Mouse (Mus musculus) adrenal gland, postnatal 4 days (tissue): Measurements from ENCODE around the gene Nfam1. TPM values are rescaled to one million over a fixed set of nuclear protein-coding genes. Genes with fewer than 3 reads are reported as not detected.

Source experiments
- DNase-seq, 2 experiments: peaks; one replicate each; pipeline ENCODE4 v3.0.0; 2021 to 2022; ENCODE audit warnings: low spot score in 2 of 2, mixed read lengths in 2 of 2
- microRNA-seq: library from miRNA; unstranded; fragments of <30 nt; microRNA quantifications from one replicate; pipeline ENCODE4 v1.2.0, GENCODE M21; 2021
- total RNA-seq, 2 experiments: library from RNA; stranded (reverse); gene quantifications; 2 replicates each; pipeline ENCODE4 v1.2.3; 2021

Gene Nfam1
- total RNA-seq, 2 experiments from 2014 or later: 3.2 to 4.7 TPM

DNA sequence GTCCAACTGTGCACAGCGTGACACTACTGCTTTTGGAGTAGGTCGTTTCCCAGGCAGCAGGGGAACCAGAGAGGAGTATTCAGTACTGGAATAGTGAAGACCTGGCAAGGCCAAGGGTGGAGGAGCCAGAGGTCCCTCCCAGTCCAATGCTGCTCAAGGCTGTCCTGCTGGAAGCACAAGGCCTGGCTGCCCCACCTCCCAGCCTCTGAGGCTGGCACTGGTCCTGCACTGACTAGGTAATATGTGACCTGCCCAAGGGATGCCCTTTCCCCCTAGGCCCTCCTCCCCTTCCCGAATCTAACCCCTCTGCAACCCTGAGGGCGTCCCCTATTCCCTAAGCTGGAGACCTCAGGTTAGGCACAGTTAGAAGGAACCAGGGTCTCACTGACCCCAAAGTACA, 70.6 kb downstream of the Nfam1 start:
- no peak for DNase-seq

DNA sequence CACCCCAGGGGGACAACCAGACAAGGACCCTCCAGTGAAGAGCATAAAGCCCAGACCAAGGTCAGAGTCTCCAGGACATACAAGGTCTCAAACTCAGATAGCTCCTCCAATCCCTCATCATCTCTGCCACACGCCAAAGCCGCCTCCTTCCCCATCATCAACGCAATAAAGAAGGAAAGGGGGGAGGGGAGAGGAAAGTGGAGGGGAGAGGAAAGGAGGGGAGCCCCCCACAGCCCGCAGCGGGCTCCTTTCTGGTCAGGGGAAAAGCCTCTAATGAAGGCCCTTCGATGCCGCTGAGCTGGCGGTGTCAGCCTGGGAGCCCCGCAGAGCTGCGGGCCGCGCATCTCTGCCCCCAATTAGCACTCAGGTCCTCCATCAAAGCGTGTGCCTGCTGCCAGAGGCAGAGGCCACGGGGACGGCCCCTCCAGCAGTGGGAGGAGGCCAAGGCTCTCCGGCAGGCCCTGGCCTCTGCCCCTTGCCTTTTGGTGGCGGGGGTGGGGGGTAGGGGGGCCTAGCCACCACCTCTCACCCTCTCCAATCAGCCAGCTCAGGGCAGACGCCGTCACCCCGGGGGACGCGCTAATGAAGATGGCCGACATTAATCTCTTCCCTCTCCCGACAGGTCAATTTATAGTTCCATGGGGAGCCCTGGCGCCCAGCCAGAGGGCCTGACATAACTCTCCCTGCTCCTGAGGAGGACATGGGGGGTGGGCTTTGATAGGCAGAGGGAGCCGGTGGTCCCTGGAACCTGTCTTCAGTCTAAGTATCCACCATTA, 72.1 kb downstream of the Nfam1 start:
- no peak for DNase-seq

DNA sequence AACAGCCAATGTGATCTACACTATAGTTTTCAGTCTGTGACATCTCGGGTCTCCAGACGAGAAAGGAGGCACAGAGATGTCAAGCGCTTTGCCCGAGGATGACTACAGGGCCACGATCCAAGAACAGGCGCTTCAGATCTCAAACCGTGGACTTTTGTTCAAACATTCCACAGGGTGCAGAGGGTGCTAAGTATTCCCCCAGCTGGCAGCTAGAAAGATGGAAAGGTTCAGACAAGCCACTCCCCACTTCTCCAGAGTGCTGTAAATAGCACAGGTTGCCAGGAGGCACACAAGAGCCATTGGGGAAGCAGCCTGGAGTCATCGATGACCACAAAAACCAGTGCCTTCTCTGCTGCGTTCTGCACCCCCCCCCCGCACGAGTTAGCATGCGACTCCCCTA, 74.0 kb downstream of the Nfam1 start:
- DNase-seq: no peak

DNA sequence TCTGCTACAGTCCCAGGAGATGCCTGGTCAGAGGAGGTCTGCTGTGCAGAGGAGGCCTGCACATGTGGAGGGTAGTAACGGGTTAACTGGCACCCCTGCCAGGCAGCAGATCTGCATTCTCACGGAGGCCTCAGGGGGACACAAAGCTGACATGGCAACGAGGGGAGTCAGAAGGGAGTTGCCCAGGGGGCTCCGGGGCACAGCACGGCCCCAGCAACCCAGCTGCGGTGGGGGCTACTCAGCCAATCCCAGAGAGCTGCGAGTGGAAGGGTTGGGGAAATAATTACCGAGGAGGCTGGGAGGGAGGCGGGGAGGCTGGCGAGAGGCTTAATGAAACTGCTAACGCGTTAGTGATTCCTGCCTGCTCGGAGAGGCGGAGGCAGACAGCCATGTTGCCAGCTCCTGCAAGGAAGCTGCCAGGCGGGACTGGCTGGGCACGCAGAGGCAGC, 74.8 kb downstream of the Nfam1 start:
- DNase-seq: no peak

DNA sequence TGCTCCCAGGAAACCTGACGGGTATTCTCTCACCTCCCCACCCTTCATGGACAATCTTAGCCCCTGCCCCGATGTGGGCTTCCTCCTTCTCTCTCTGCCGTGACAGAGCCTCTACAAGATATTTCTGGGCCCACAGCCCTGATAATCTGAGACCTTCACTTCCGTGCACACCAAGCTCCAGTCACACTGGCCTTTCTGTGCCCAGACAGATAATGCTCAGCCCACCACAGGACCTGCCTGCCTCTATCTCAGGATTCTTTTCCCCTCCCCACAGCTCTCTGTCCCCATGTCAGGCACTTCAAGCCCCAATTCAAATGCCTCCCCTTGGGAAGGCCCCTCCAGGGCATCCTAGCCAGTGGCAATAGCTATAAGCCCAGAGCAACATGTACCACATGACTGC, 76.4 kb downstream of the Nfam1 start:
- no peak for DNase-seq

DNA sequence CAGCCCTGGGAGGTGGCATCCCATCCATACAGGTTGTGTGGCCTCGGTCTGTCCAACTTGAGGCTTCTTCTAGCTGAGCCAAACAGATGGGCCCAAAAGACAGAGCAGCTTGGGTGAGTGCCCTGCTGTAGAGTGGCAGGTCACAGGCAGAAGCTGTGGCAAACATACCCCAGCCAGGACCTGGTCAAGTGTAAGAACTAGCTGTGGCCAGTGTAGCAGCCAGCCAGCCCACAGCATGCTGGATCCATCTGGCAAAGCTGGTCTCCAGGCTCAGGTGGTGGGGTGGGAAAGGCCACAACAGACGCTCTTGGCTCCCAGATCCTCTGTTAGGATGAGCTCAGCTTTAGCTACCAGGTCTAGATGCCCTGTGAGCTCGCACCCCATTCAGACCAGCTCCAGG, 76.8 kb downstream of the Nfam1 start:
- DNase-seq: no peak

DNA sequence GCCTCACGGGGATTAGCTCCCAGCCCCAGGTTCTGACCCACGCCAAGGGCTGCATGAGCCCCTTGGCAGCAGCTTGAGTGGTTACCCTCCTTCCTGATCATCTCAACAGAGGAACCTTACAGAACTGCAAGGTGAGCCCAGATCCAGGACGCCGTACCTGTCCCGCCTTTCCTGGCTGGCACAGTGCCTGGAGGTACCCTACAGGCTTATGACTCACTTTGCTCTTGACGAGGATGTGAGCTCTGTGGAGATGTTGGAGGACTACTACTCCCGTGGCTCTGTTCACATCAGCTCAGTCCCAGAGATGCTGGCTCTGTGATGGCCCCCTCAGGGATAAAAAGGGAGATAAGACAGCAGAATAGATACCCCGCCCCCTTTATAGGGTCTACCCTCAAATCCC, 77.8 kb downstream of the Nfam1 start:
- DNase-seq: no peak

DNA sequence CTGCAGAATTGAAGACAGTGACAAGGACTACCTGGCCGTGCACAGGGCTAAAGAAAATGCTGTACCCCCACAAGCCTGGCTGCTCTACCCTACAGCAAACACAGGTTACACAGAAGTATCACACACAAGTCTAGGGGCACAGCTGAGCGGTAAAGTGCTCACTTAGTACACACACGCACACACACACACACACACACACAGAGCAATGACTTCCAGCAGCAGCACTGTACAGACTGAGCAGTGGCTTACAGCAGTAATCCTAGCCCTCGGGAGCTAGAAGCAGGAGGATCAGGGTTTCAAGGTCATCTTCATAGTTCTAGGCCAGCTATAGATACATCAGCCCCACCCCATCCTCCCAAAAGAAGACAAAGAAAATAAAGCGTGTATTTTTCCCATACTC, 79.1 kb downstream of the Nfam1 start:
- DNase-seq: no peak

DNA sequence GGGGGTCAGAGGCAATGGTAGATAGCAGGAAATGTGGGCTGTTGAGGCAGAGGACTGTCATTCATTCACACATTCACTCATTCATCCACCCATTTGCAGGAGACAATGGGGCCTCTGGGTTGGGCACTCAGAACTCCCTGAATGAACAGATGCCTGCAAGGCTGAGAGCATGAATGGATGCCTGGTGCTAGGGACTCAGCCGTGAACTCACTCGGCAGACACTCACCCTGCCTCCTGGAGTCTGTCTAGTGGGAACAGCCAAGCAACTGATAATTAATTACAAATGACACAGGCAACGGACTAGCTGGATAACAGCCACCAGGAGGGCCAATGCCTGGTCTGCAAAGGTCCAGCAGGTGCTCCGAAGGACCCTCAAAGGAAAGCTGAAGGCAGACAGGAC, 80.0 kb downstream of the Nfam1 start:
- DNase-seq: no peak

DNA sequence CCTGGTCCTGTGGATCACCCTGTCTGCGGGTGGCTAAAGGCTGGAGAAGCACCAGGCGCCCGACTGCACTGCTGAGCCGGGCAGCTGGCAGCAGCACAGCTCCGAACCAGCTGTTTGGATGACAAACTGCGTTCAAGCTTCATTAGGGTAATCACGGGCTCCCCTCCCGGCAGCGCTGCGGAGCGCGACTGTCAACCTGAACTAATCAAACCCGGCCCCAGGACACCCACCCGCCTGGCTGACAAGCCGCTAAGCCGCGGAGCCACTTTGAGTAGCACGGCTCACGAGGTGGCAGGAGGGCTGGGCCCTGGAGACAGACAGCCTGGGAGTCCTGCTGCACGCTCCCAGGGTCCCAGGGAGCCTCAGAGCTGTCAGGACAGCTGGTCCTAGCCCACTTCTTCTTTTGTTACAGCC, 80.8 kb downstream of the Nfam1 start:
- DNase-seq: no peak

DNA sequence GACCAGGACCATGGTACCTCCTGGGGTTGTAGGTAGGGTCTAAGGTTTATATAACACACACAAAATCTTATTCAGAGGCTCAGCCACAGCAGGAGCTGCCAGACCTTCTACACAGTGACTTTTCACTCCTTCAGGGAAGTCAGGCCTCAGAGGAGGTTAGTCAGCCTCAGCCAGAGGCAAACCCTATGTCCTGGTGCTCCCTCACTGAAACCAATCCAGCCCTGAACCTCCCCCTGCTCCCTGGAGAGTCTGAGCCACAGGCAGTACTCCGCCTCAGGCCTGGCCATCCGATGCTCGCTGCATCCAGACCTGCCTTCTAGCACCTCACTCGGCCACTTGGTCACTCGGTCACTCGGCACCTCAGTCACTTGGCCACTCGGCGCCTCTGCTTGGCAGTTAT, 82.9 kb downstream of the Nfam1 start:
- DNase-seq: no peak

DNA sequence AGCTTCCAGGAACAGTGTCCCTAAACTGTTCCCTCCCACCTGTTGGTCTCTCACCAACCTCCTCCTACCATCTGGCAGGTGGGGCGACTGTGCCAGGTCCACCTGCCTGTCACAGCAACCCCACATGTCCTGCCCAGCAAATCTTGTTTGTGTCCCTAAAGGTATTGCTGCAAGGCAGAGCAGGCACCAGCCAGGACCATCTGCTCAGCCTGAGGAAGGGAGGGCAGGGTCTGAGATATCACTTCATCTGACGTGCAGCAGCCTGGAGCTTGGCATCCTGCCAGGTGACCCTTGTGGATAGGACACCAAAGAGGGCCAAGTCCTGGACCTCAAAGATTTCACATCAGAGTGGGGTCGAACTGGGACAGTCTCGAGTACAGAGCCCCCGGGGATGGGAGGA, 85.7 kb downstream of the Nfam1 start:
- DNase-seq: no peak

DNA sequence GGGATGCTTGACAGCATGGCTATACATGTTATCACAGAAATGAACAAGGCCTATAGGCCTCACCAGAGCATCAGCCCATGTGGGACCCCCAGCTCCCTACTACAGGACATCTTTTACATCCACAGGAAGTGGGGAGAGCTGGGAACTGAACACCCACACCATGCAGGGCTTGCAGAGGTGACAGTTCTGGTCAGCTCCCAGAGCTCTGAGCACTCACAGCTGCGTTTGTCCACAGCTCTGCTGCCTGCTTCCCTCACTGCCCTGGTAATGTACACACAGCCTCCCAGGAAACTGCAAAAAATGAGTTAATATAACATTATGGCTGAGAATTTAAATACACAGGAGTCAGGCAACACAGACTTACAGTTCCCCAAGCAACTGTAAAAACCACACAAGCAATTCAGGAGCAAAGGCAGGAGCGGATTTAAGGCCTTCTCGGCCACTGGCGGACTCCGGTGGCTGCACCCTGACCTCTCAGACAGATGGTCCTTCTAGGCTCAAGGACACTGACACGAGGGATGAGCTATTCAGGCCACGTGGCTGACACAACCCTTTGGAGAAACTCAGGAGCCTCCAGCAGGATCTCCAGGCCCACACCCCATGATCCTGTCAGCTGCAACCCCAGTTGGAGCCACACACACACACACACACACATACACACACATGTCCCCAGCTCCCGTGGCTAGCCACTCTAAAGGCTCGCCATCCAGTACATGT, 88.5 kb downstream of the Nfam1 start:
- no peak for DNase-seq

Small RNA genes within 50 kb of the gene (microRNA-seq; reads per million reads assigned to microRNA genes)
- gene Mir3080: 3.9 reads per million, percentile 11 among the genes with 10 or more reads in this experiment

Other genes with a start within 250 kb of the Nfam1 start
- gene Cyp2d26, start 239.0 kb downstream of the Nfam1 start, total RNA-seq: 10 to 100 TPM; 11.5 to 85.3 TPM
- gene Tcf20, start 45.4 kb downstream of the Nfam1 start, total RNA-seq: 10 to 100 TPM; 85.4 to 98.1 TPM
- 10 to 100 TPM; 71.4 to 76.7 TPM for gene Serhl, start 56.2 kb upstream of the Nfam1 start, total RNA-seq
- 100 to 1,000 TPM; 105 to 108 TPM for gene Rrp7a, start 89.5 kb upstream of the Nfam1 start, total RNA-seq
- 100 to 1,000 TPM; 148 to 152 TPM for gene Poldip3, start 116.1 kb upstream of the Nfam1 start, total RNA-seq
- gene Cyb5r3, start 139.3 kb upstream of the Nfam1 start, total RNA-seq: 100 to 1,000 TPM; 201 to 210 TPM
- 10 to 100 TPM; 11.6 to 14.6 TPM for gene A4galt, start 218.5 kb upstream of the Nfam1 start, total RNA-seq